Mouse (Mus musculus) layer of hippocampus, adult 9-10 months (tissue): ENCODE results near the gene Xlr4a.
"Not testable (repeated sequence)": the region's sequence is repeated elsewhere in the genome, so short reads cannot be mapped to it uniquely, and the experiment has no call there.

Source experiments
- DNase-seq: peaks from one replicate; pipeline ENCODE4 v3.0.0; 2022; ENCODE audit warnings: low spot score

The Xlr4a gene

DNA sequence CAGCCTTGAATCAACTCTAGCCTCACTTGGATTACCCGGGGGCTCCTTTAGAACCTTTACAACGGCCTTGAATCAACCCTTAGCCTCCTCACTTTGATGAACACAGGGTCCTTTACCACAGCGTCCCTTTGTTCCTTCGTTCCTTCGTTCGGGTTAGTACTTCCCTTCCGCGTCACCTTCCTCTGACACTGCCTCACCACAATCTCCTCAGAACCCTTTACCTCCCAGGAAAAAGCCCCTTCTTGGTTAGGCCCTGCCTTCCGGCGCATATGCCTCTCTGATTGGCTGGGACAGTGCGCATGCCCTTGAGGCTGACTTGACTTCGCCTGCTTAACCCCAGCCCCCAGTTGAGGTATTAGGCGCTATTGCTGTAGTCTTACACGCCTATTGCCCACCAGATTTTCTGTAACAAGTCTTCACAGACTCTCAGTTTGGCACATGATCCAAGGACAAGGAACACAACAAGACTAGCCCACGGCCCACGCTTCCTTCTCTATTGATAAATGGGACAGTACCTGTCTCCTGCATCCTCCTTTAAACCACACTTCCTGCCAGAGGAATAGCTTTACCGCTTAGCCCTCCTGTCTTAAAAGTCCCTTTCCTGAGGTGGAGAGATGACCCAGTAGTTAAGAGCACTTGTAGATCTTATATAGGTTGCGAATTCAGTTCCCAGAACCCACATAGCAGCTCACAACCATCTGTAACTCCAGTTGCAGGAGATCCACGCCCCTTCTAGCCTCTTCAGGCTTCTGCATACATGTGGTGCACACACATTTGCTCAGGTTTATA is at the start of gene Xlr4a:
Gene Xlr4a (minus strand): TSS at position 212 of the 789 bp plus-strand sequence.
- DNase-seq, result not testable (repeated sequence)

DNA sequence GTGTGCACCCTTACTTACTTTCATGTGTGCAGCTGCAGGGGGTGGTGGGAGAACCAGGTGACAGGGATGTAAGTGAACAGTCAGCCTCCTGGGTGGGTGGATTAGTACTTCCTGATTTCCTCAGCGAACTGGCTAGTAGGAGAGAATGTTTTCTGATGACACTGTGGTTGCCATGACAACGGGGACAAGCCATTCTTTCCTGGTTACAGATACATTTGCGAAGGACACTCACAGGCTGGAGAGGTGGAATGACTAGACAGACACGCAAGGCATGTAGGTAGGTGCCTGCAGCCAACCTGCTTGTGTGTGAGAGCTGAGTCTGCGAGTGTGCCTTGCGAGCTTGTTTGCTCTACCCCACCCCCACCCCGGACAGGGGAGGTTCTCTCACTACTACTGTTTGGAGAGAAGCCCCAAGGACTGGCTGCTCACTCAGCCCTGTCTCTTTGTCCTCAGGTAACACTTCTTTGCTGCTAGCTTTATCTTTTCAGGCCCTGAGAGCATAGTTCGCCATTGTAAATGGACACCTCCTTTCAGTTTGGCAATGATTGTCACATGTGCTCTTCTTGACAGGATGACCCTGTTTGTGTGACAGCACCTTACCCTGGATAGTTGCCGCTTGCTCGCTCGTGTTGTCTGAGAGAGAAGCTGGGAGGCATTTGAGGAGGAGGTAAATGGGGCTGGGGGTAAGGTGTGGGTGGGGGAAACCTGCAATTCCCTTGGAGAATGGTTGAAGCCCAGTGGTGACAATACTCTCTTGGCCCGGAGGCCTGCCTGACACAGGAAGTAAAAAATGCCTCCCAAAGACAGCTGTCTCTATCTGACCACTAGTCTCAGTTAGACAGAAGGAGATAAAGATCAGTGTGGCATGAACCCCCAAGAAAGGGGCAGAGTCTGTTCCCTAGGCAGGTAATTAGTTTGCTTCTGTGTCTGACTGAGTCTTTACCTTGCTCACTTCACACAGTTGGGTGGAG is 40.9 kb upstream of the Xlr4a start:
- not testable (repeated sequence) for DNase-seq

DNA sequence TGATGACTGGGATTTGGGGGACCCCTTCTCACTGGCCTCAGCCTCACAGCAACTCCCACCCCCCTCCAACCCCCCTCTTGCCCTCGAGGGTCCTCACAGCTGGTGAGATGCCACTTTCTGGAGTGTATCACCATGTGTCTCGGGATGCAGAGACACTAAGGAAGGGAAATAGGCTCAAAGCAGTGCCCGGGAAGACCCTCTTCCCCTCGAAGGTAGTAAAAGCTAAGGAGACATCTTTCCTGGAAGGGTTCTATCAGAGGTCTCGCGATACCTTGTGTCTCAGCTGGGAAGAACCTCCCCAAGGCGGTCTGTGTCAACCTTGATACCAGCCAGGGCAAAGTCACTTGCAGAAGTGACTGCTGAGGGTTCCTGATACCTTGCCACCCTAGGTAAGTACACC is 34.5 kb upstream of the Xlr4a start, which contains the start of gene Gm14685:
Gene Gm14685 (plus strand): TSS at position 301 of the 400 bp plus-strand sequence.
- DNase-seq, result not testable (repeated sequence)

DNA sequence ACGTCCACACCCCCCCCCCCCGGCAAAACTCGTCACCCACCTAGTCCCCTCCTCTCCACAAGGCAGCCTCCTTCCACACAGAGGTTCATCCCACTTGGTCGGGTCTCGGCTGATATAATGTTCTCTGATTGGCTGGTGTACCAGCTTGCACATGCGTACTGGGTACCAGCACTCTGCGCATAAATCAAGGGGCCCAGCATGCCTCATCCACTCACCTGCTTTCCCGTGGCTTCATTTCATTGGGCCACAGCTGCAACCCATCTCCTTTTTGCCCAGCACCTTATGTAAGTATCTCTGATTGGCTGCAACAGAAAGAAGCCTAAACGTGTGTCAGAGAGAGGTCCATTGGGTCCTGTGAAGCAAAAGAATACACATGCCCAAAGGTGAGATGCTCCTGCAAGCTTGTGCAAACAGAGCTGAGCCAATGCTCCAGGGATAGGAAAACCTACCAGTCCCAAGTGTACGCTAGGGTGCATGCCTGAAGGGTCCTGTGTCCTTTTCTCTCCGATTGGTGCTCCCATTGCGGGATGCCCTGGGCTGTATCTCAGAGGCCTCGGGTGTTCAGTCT is 14.7 kb upstream of the Xlr4a start, which contains the start of gene Xlr3a:
Gene Xlr3a (minus strand): TSS at position 155 of the 568 bp plus-strand sequence.
- not testable (repeated sequence) for DNase-seq

DNA sequence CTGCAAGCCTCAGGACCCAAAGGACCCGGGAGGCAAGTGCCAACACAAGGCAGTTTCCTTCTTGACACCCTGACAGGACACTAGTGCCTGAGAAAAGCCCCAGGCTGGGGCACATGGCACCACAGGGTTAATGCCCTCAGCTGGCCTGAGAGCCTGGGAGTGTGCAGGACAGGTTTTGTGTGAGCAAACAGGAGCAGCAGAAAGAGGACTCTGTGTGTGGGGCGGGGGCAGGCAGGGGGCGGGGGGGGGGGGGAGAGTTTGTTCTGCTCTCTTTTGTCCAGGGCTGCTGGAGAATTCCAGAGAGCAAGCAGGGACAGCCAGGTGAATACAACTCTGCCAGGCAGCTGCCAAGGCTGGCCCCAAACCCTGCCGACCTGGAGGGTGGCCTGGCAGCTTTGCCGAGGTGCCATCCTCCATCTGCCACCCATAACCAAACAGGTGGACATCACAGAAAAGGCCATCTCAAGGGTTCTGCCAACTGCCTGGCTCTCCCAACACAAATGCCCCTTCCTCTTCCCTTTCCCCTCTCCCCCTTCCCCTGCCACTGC is 15.4 kb downstream of the Xlr4a start:
- not testable (repeated sequence) for DNase-seq

DNA sequence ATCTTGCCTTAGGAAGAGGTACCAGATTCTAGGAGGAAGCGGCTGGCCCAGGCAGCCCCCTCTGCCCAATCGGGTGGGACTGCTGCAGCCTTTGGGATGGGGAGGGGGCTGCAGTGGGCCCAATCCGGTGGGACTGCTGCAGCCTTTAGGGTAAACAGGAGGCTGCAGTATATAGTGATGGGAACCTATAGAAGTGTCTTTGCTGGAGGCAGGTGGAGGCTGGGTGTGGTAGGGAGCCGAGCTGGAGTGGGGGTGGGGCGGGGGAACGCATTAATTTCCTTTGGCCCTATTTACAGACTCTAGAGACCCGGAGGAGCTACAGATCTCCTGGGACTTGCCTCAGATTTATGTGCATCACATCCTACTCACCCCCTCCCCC is 17.9 kb downstream of the Xlr4a start, which contains the start of gene Pnma3:
Gene Pnma3 (plus strand): TSS at position 373 of the 379 bp plus-strand sequence.
- no peak for DNase-seq

DNA sequence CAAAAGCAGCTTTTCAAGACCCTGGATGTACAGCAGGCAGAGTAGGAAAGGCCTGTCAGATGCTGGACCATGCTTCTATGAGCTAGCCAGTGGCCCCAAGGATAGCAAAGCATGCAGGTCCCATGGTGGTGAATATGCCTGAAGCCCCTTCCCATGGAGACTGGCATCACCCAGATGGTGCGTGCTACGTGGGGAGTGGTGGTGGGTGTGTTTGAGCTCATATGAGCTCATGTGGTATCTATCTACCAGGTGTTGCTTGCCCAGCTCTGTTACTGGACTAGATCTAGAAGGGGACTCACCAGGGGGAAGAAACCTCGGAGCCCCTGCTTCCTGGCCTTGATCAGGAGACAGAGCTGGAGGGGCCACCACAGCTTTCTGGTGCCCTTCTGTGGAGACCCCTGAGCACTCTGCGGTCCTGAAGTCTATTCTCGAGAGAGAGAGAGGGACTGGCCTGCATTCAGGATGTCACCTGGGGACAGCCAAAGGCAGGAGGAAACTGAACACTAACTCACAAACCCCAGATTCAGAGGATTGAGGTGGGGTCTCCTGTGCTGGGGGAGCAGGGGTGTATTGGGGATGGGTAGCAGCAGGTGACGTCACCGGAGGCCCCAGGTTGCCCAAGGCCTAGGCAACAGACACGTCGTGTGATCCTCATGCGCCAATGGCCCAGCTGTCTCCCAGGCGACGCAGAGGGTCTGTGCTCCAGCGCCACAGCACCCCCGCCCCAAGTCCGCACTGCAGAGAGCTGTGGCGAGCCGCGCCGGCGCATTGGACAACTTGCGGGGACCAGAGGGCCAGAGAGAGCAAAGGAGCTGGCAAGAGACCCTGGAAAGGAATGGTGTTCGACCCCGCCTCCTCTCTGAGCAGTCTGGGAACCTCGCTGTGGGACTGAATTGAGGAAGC is 18.5 kb downstream of the Xlr4a start:
- DNase-seq, result no peak

DNA sequence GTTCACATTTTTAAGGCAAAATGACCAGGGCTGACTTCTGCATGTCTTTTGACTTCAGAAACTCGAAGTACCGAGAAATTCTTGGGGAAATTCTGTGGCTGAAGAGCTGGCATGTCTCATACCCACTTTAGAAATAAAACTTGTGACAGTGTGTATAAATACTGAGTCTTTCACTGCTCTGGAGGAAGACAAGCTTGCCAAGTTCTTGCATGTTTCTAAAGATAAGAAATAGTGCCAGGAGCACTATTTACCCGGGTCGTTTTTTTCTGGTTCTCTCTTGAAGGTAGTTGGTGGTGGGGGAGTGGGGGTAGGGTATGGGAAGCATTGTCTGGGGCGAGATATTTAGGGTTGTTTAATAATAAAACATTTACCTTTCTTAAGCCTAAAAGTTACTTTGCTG is 20.0 kb downstream of the Xlr4a start:
- DNase-seq, result no peak

DNA sequence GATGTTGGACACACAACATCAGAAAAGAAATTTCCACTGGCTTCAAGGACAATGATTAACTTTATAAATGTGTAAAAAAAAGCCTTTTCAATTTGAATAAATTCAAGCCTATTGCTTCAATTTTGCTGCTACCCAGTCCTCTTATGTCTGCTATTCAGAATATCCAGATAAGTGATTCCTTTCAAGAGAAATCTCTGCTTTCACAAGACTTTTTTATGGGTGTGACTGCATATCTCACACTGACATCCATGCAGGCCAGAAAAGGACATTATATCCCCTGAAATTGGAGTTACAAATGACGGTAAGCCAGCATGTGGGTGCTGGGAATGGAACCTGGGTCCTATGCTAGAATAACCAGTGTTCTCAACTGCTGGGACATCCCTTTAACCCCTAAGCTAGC is 20.8 kb downstream of the Xlr4a start:
- DNase-seq, result no peak

DNA sequence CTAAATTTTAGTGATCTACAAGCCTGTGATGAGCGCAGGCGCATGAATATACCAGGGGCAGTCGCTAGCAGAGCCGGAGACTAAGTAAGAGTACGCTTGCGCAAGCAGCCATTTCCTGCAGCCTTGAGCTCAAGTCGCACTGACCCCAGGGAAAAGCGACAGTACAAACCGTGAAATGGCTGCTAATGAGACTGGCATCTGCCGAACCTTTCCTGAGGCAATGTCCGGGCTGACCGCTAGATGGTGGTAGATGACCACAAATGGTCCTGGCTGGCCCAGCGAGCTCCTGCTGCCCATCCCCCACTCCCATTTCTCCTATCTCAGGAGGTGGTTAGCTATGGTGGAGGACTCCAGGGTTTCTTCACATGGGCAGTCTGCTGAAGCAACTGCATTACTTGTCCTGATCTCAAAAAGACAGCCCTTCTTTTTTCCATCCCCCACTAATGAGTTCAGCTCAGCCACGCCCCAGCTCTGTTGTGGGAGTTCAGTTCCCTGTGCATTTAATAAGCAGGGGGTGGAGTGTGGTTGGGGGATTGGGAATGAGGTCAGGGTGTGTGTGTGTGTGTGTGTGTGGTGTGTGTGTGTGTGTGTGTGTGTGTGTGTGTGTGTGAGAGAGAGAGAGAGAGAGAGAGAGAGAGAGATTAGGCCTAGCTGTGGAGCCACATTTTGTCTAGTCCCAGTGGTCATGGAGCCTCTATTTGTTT is 28.3 kb downstream of the Xlr4a start:
- peak; percentile 95 for DNase-seq

DNA sequence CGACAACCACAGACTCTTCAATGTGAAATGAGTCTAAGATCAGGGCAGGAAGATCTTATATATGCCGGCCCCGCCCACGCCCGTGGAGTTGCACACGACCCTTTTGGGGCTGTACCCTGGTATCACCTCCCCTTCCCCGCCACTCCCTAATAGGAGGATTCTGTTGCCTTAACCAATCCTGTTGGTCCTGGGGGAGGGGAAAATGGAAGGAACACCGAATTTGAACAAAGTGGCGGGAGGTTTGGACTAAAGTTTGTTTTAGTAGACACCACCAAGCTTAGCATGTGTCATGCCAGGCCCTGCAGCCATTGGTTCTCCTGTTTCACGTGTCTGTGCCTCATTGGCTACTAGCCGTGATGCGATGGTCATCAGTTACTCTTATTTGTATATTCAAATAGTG is 42.6 kb downstream of the Xlr4a start:
- no peak for DNase-seq

DNA sequence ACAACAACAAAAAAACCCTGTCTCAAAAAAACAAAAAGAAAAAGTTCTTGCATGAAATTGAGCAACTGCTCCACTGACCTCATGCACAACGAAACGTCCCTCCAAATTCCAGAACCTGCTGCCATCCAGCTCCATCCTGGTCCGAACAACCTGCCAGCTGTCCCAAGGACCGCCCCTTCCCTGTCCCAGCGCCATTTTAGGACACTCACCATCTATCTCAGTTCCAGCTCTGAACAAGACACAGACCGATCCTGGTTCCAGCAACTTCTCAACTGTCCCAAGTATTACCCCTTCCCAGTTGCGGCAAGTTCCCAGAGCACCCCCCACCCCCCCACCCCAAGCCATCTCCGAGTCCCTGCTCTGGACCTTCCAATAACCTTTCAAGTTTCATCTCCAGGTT is 43.4 kb downstream of the Xlr4a start:
- DNase-seq, result no peak

DNA sequence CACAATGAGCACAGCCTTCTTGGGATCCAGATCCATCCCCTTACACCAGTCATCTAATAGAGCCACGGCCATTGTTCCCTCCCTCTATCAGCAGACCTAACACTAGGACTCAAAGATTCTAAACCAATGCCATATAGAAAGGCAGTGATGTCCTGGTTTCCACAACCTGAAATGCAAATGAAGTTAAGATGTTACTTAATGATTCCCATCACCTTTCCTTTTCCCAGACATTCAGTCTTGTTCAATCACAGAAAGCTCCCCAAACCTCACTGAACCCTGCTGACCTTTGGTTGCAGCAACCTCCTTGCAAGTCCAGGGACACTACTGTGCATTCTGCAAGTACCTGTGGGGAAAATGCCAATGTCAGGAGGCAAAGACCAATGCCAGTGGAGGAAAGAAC is 45.3 kb downstream of the Xlr4a start, which contains the start of gene Pnma5:
Gene Pnma5 (minus strand): TSS at position 101 of the 400 bp plus-strand sequence.
- no peak for DNase-seq
